9 mouse cellular contexts compared by ENCODE assay signal in the genomic region with DNA sequence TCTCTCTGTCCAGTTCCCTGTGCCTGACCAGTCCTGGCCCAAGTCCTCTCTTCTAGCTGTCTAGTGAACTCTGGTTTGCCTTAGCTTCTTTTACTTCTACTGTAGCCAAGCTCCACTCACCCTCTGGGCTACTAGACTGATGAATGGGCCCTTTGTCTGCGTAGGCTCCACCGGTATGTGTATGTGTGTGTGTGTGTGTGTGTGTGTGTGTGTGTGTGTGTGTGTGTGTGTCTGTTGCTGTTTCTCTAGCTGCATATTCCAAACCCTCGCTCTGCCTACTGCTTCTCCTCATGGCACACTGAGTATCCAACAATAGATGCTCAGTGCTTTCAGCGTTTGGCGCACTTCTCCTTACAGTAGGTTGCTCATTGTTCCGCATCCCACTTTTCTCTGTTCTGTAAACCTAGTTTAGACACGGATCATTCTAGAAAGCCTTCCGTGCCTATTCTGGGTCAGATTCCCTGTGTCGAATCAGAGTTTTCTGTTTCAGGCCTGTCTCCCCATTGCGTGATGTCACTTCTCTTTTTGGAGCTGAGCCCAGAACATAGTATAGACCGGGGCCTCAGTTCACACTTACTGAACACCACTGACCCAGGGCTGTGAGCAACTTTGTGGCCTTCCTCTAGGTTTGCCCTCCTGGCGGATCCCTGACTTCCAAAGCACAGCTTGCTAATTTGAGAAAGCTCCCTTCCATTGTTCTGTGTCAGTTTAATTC. TPM values are rescaled to one million over a fixed set of nuclear protein-coding genes. Genes with fewer than 3 reads are reported as not detected.
DNase-seq lines count a peak whose midpoint lies in the region; ATAC-seq and TF ChIP-seq lines count a peak whose summit lies in the region.
"Had no signal": no experiment of that assay in that cellular context is flagged by ENCODE, and none has a peak within 500 bp of the region (broad histone marks: within the 10 kb centered on the region; RNA-seq: fewer than 3 reads in every experiment).

No protein-coding gene starts in this region.

- 0 out of 2 replicates have a peak, but pooled peaks have one; percentile 81 for ATAC-seq in embryonic facial prominence, embryonic 12.5 days (ENCODE audit: insufficient number of reproducible peaks, insufficient read depth, low FRiP score, low TSS enrichment)
- peak; percentile 84 for ATAC-seq in hindbrain, postnatal 0 days
- peak; percentile 44; the same call in 1 of the 2 replicates for ATAC-seq in midbrain, postnatal 0 days (ENCODE audit: low FRiP score)
- ATAC-seq in kidney, embryonic 16.5 days (ENCODE audit: low FRiP score, low TSS enrichment), result no peak

- 64% methylated on average over 11 of the region's 12 CpGs for WGBS in embryonic facial prominence, embryonic 12.5 days
- WGBS in hindbrain, postnatal 0 days, result 38% methylated on average over 12 of the region's 12 CpGs
- WGBS in midbrain, postnatal 0 days, result 65% methylated on average over 12 of the region's 12 CpGs
- WGBS in kidney, embryonic 16.5 days, result 81% methylated on average over 12 of the region's 12 CpGs

- no peak overlapping the region for H3K4me2 ChIP-seq in embryonic facial prominence, embryonic 12.5 days (replicated peaks)
- no peak overlapping the region for H3K4me2 ChIP-seq in hindbrain, postnatal 0 days (ENCODE audit: low read depth, low read length)
- no peak overlapping the region for H3K4me2 ChIP-seq in midbrain, postnatal 0 days (ENCODE audit: low read depth, low read length, poor library complexity, severe bottlenecking)
- no peak overlapping the region for H3K4me2 ChIP-seq in kidney, embryonic 16.5 days (replicated peaks; ENCODE audit: low read depth, low read length)

- DNase-seq in Muller cell, postnatal 12 days (ENCODE audit: inconsistent ontology term), result peak; percentile 90
- peak; percentile 48 for DNase-seq in hindbrain, postnatal 0 days (ENCODE audit: low spot score)
- DNase-seq in midbrain, postnatal 0 days (ENCODE audit: low spot score), result peak; percentile 48
- no peak for DNase-seq in adrenal gland, adult 18-20 months (ENCODE audit: low spot score in 2 of 2)
- no peak for DNase-seq in cerebellum, adult 11-12 months
- DNase-seq: gastrocnemius, adult 2 months; thymus, adult 18-20 months had no signal

- H3K9me3 ChIP-seq in embryonic facial prominence, embryonic 12.5 days, result no peaks in the 10 kb centered on the region
- H3K9me3 ChIP-seq in hindbrain, postnatal 0 days (ENCODE audit: low read length), result no peaks in the 10 kb centered on the region
- no peaks in the 10 kb centered on the region for H3K9me3 ChIP-seq in midbrain, postnatal 0 days (ENCODE audit: low read length)
- H3K9me3 ChIP-seq in kidney, embryonic 16.5 days (ENCODE audit: low read length), result no peaks in the 10 kb centered on the region

- H3K27ac ChIP-seq in embryonic facial prominence, embryonic 12.5 days, result peak overlapping the region; percentile 42; the same call in 1 of the 2 replicates
- H3K27ac ChIP-seq in hindbrain, postnatal 0 days, result peak overlapping the region; percentile 58; the same call in 1 of the 2 replicates
- H3K27ac ChIP-seq in midbrain, postnatal 0 days (ENCODE audit: low read depth, low read length), result no peak overlapping the region
- H3K27ac ChIP-seq in kidney, embryonic 16.5 days (ENCODE audit: low read length), result no peak overlapping the region
- H3K27ac ChIP-seq: gastrocnemius, adult 2 months had no signal

- H3K9ac ChIP-seq in embryonic facial prominence, embryonic 12.5 days, result no peak overlapping the region
- no peak overlapping the region for H3K9ac ChIP-seq in hindbrain, postnatal 0 days (replicated peaks; ENCODE audit: low read length)
- no peak overlapping the region for H3K9ac ChIP-seq in midbrain, postnatal 0 days (replicated peaks; ENCODE audit: low read length, poor library complexity, severe bottlenecking)
- H3K9ac ChIP-seq in kidney, embryonic 16.5 days (replicated peaks; ENCODE audit: low read length), result no peak overlapping the region

- no peak overlapping the region for H3K4me3 ChIP-seq in embryonic facial prominence, embryonic 12.5 days
- no peak overlapping the region for H3K4me3 ChIP-seq in hindbrain, postnatal 0 days (ENCODE audit: low read length)
- H3K4me3 ChIP-seq in midbrain, postnatal 0 days (ENCODE audit: low read depth, low read length), result no peak overlapping the region
- H3K4me3 ChIP-seq in kidney, embryonic 16.5 days (ENCODE audit: low read length), result no peak overlapping the region
- H3K4me3 ChIP-seq: gastrocnemius, adult 2 months had no signal

- H3K36me3 ChIP-seq in embryonic facial prominence, embryonic 12.5 days, result no peaks in the 10 kb centered on the region
- H3K36me3 ChIP-seq in hindbrain, postnatal 0 days (ENCODE audit: insufficient read depth, low read length), result no peaks in the 10 kb centered on the region
- no peaks in the 10 kb centered on the region for H3K36me3 ChIP-seq in midbrain, postnatal 0 days (ENCODE audit: insufficient read depth, low read length)
- H3K36me3 ChIP-seq in kidney, embryonic 16.5 days (ENCODE audit: insufficient read depth, low read length), result no peaks in the 10 kb centered on the region

- no peak for TF ChIP-seq CTCF in hindbrain, postnatal 0 days (IDR thresholded peaks at IDR 0.05; ENCODE audit: low read depth)
- TF ChIP-seq CTCF in midbrain, postnatal 0 days (IDR thresholded peaks at IDR 0.05), result no peak

- no peaks in the 10 kb centered on the region for H3K27me3 ChIP-seq in embryonic facial prominence, embryonic 12.5 days
- H3K27me3 ChIP-seq in hindbrain, postnatal 0 days (ENCODE audit: insufficient read depth, low read length), result no peaks in the 10 kb centered on the region
- no peaks in the 10 kb centered on the region for H3K27me3 ChIP-seq in midbrain, postnatal 0 days (ENCODE audit: insufficient read depth, low read length)
- H3K27me3 ChIP-seq in kidney, embryonic 16.5 days (ENCODE audit: insufficient read depth, low read length), result no peaks in the 10 kb centered on the region

- peaks cover 10% of the 10 kb centered on the region; the same call in 1 of the 2 replicates for H3K4me1 ChIP-seq in embryonic facial prominence, embryonic 12.5 days
- no peaks in the 10 kb centered on the region for H3K4me1 ChIP-seq in hindbrain, postnatal 0 days (ENCODE audit: insufficient read depth, low read length)
- no peaks in the 10 kb centered on the region for H3K4me1 ChIP-seq in midbrain, postnatal 0 days (ENCODE audit: insufficient read depth, low read length)
- peaks cover 3% of the 10 kb centered on the region; the same call in 1 of the 2 replicates for H3K4me1 ChIP-seq in kidney, embryonic 16.5 days (ENCODE audit: insufficient read depth, low read length)

RNA-seq across cellular contexts. Expression of gene Plce1, which starts 26.5 kb away (rescaled TPM):
- polyA plus RNA-seq in embryonic facial prominence, embryonic 12.5 days (2016; fragmentation: Nextera tagmentation; extraction: Ambion mirVana), result 4.7 and 5.7 TPM in 2 replicates
- total RNA-seq in hindbrain, postnatal 0 days (2014; rRNA removed), result 10.0 TPM in 2 replicates
- 5.2 and 5.7 TPM in 2 replicates for polyA plus RNA-seq in hindbrain, postnatal 0 days (2015; fragmentation: Nextera tagmentation; extraction: Ambion mirVana)
- total RNA-seq in midbrain, postnatal 0 days (2014; rRNA removed), result 11.8 and 19.5 TPM in 2 replicates
- 3.0 and 3.3 TPM in 2 replicates for polyA plus RNA-seq in midbrain, postnatal 0 days (2015; fragmentation: Nextera tagmentation; extraction: Ambion mirVana)
- 3.0 and 3.2 TPM in 2 replicates for polyA plus RNA-seq in kidney, embryonic 16.5 days (2015; fragmentation: Nextera tagmentation; extraction: Ambion mirVana)
- 1 to 10 TPM; 4.5 to 7.8 TPM for total RNA-seq in adrenal gland, adult 18-20 months (2021)

Comparison
In these comparisons a context has a peak if more than half of its experiments do, and no peak if none do; other contexts are left out.
1. DNase-seq: peak in Muller cell, postnatal 12 days (single experiment), hindbrain, postnatal 0 days (single experiment) and midbrain, postnatal 0 days (single experiment); none in adrenal gland, adult 18-20 months (0 of 2) and cerebellum, adult 11-12 months (single experiment).
2. H3K27ac ChIP-seq: peak in embryonic facial prominence, embryonic 12.5 days (single experiment) and hindbrain, postnatal 0 days (single experiment); none in midbrain, postnatal 0 days (single experiment) and kidney, embryonic 16.5 days (single experiment).